Mouse (Mus musculus): ENCODE data around the gene Zcchc14.

DNA sequence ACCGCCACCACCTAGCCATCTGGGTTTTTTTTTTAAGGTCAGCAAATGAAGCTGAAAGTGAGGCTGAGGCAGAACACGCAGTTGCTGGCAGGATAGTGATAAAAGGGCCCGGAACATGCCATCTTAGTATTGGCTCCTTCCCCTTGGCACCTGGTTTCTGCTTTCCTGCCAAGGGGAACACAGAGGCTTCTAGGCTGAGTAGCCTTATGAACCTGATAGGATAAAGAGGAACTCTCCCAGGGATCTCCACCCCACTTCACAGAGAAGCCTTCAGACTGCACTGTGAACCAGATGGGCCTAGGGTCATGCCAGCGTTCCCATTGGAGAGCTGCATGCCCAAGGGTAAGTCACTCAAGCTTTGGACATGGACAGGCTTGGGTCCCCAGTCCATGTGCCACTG is 28.2 kb upstream of the Zcchc14 start:
- TF ChIP-seq CTCF (IDR thresholded peaks at IDR 0.05; ENCODE audit: borderline replicate concordance, insufficient read depth, low read depth, low read length) (no peak), POLR2A (IDR thresholded peaks at IDR 0.05; ENCODE audit: borderline replicate concordance, insufficient read depth, low read length) (no peak)
